Mouse (Mus musculus) megakaryocyte, embryonic 14.5 days (primary cell): ENCODE measurements at regions not wholly inside any gene's neighbourhood (a gene's known extent, or its start where the extent isn't known, plus 50 kb on each side); places are given as distances from the start of the nearest gene placed in this dataset.

Source experiments
- H3K27me3 ChIP-seq: replicated peaks from 2 replicates; pipeline ENCODE3; 2012; ENCODE audit warnings: inconsistent platforms
- H3K36me3 ChIP-seq: replicated peaks from 2 replicates; pipeline ENCODE3; 2012; ENCODE audit warnings: low read length, inconsistent platforms, mixed read lengths
- H3K4me1 ChIP-seq: 2 replicates; pipeline ENCODE4 v1.6.1; 2012; ENCODE audit warnings: inconsistent platforms
- H3K4me3 ChIP-seq: replicated peaks from 2 replicates; pipeline ENCODE3; 2012; ENCODE audit warnings: moderate library complexity, mild to moderate bottlenecking, inconsistent platforms
- H3K9me3 ChIP-seq: 2 replicates; pipeline ENCODE4 v1.6.1; 2012; ENCODE audit warnings: inconsistent platforms
- FLI1 ChIP-seq: IDR thresholded peaks from 2 replicates; pipeline ENCODE4 v1.6.1; 2012; ENCODE audit warnings: low read length, inconsistent platforms, mixed read lengths
- GATA1 ChIP-seq: IDR thresholded peaks from 3 replicates; pipeline ENCODE4 v1.6.1; 2012; ENCODE audit warnings: mixed read lengths, low read length, inconsistent platforms, borderline replicate concordance

DNA sequence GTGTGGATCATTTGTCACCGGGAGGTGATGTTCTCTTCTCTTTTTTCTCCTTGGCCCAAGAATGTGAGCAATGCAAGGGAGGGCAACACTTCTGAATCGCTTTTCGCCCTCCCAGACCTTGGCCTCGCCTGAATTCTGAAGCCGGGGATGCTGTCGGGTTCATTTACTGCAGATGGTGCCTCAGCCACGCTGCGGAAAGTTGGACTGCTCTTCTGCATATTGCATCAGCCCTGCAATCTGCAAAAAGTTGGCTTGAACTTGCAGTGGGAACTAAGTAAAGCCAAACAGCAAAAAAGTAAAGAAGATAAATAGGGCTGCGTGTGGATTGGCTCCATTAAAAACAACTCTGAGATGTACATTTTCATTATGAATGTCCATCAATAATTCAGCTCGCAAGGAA lies 55.9 kb upstream of the Dok5 start:
- Histone ChIP-seq H3K27me3 (no peaks in the 10 kb centered on the region), H3K4me3 (no peak overlapping the region), H3K9me3 (peaks cover 86% of the 10 kb centered on the region), H3K4me1 (no peaks in the 10 kb centered on the region), H3K36me3 (no peaks in the 10 kb centered on the region)
- no peak for TF ChIP-seq FLI1
- no peak for TF ChIP-seq GATA1

DNA sequence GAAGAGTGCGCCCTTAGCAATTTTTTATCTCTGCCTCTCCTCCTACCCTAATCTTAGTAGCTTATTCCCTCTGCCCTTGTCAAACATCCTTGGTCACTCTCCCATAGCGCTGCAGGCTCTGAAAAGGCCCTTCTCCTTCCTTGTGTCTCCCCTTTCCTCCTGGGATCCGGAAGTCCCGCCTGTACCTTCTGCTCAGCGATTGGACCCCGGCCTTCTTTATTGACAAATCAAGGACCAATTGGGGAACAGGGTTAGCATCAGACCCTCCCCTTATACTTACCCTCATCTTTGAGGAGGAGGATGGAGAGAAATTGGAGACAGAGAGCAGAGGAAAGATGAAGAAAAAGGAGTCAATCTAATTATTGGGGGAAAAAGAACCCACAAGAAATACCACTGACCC lies 57.9 kb upstream of the Dok5 start:
- H3K4me1 ChIP-seq: no peaks in the 10 kb centered on the region
- no peak overlapping the region for H3K4me3 ChIP-seq
- no peaks in the 10 kb centered on the region for H3K27me3 ChIP-seq
- TF ChIP-seq GATA1: no peak
- no peak for TF ChIP-seq FLI1
- peaks cover 88% of the 10 kb centered on the region for H3K9me3 ChIP-seq
- H3K36me3 ChIP-seq: no peaks in the 10 kb centered on the region

DNA sequence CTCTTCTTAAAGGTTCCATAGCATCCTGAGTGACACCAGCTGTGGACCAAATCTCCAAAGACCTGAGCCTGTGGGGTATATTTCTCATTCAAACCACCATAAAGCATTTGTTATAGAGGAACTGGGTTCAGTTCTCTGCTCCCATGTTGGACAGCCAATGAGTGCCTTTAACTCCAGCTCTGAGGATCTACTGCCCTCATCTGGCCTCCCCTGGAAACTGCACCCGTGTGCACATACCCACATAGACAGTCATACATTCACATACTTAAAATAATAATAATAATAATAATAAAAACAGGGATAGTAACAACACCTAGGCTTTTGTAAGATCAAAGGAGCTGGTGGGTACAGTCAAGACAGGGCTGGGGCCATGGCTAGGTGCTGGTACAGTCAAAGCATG lies 58.8 kb upstream of the Dok5 start:
- Histone ChIP-seq H3K4me1 (no peaks in the 10 kb centered on the region), H3K36me3 (no peaks in the 10 kb centered on the region), H3K9me3 (peaks cover 88% of the 10 kb centered on the region), H3K4me3 (no peak overlapping the region), H3K27me3 (no peaks in the 10 kb centered on the region)
- TF ChIP-seq GATA1: no peak
- no peak for TF ChIP-seq FLI1

DNA sequence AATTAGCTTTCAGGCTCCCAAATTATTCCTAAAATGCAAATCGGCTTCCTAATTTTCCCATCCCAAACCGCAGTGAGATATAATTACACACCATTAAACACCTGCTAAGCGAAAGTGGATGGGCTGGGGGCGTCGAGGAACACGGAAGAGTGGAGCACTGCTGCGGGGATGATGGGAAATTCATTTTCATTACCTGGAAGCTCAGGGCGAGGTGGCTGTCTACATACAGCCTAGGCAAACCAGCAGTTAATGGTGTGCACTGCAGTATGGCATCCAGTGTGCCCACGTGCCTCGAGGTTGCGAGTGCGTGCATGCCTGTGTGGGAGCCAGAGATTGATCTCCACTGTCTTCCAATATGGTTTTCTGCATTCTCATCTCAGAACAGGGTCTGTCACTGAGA lies 62.6 kb upstream of the Dok5 start:
- H3K9me3 ChIP-seq: peaks cover 80% of the 10 kb centered on the region
- no peaks in the 10 kb centered on the region for H3K4me1 ChIP-seq
- no peaks in the 10 kb centered on the region for H3K36me3 ChIP-seq
- peak overlapping the region; percentile 59 for H3K4me3 ChIP-seq
- TF ChIP-seq FLI1 (no peak), GATA1 (no peak)
- no peaks in the 10 kb centered on the region for H3K27me3 ChIP-seq

DNA sequence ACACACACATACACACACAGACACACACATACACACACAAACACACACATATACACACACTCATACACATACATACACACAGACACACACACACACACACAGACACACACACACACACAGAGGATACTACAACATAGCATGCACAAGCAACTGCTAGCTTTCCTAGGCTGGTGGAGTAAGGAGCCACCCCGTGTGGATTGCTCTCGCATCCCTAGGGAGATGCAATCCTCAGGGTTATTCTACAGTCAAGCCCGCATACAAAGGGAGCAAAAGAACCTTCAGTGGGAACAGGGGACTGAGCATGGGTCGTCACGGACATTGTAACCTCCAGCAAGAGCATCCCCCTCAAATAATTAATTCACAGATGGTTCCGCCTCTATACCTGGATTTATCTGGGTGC lies 63.1 kb upstream of the Dok5 start:
- no peaks in the 10 kb centered on the region for H3K27me3 ChIP-seq
- no peaks in the 10 kb centered on the region for H3K36me3 ChIP-seq
- H3K4me3 ChIP-seq: no peak overlapping the region
- TF ChIP-seq FLI1 (no peak), GATA1 (no peak)
- no peaks in the 10 kb centered on the region for H3K4me1 ChIP-seq
- peaks cover 79% of the 10 kb centered on the region for H3K9me3 ChIP-seq

DNA sequence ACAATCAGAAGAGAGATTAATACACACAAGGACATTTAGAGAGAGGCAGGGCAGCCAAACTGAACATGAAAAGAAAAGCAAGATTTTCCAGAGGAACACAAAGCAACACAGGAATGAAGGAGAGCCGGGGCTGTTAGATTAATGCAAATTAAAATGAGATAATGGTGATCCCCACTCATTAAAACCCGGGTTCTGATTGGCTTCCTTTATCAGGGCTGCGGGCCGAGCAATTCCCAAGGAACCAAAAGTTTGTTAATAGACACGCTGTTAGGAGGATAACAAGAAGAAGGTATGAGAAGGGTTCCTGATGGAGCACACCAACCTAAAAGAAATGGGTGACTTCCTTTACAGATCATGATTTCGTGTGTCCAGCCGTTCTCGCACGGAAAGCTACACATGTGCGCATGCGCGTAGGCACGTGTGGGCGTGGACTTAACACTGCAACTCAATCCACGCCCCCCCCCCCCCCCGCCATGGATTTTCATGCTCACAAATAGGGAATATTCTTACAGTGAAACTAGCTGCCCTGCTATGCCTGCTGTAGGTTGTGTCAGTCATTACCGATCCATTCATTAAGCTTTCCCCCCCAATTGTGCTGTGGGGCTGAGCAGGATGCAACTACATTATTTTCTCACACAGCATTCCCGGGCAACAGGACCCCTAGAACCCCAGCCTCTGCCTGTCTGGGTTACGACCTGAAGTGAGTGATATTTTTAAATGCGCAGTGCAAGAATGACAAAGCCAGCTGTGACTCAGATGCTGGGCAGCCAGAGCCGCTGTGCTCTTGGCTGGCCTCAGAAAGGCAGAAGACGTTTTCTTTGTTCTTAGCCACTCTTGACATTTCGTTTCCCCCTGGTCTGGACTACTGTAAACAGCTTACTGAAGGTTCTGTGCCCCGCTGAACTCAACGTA lies 60.5 kb upstream of the 4930470P17Rik start:
- H3K9me3 ChIP-seq: peaks cover 61% of the 10 kb centered on the region
- H3K4me3 ChIP-seq: no peak overlapping the region
- no peaks in the 10 kb centered on the region for H3K36me3 ChIP-seq
- TF ChIP-seq GATA1: no peak
- no peak for TF ChIP-seq FLI1
- H3K4me1 ChIP-seq: no peaks in the 10 kb centered on the region
- no peaks in the 10 kb centered on the region for H3K27me3 ChIP-seq

DNA sequence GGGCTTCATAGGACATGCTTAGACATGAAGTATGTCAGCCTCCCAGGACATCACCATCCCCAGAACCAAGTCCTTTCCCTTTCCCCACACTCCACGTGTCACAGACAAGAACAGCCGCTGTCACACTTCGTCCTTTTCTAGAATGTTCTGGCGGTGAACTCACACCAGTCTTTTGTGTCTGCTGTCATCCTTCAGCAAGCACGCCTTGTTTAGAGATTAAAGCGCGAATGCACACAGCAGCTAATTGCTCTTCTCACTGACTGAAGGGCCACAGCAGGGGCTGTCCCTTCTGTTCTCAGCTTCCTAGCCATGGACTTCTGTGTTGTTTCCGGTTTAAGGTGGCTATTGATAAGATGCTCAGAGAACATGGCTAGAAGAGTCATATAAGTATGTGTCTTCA lies 57.5 kb upstream of the 4930470P17Rik start:
- H3K27me3 ChIP-seq: no peaks in the 10 kb centered on the region
- TF ChIP-seq FLI1 (no peak), GATA1 (no peak)
- peaks cover 70% of the 10 kb centered on the region for H3K9me3 ChIP-seq
- H3K4me3 ChIP-seq: no peak overlapping the region
- H3K36me3 ChIP-seq: no peaks in the 10 kb centered on the region
- no peaks in the 10 kb centered on the region for H3K4me1 ChIP-seq

DNA sequence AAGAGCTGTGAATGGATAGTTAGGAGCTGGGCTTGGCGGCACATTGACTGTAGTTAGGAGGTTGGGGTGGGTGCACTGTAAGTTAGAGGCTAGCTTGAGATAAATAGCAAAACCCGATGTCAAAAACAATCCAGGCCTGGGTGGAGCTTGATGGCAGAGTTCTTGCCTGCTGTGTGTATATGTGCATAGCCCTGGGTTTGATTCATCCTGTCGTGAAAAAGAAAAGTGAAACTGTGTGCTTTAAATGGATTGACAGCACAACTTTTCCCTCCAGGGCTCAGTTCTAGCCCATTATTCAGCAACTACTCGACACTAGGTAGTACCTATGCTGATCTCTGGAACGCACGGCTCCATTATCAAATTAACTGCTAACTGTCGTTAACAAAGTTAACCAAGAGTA lies 56.7 kb upstream of the 4930470P17Rik start:
- Histone ChIP-seq H3K4me1 (no peaks in the 10 kb centered on the region), H3K36me3 (no peaks in the 10 kb centered on the region), H3K27me3 (no peaks in the 10 kb centered on the region), H3K4me3 (no peak overlapping the region), H3K9me3 (peaks cover 68% of the 10 kb centered on the region)
- no peak for TF ChIP-seq FLI1
- TF ChIP-seq GATA1: no peak

DNA sequence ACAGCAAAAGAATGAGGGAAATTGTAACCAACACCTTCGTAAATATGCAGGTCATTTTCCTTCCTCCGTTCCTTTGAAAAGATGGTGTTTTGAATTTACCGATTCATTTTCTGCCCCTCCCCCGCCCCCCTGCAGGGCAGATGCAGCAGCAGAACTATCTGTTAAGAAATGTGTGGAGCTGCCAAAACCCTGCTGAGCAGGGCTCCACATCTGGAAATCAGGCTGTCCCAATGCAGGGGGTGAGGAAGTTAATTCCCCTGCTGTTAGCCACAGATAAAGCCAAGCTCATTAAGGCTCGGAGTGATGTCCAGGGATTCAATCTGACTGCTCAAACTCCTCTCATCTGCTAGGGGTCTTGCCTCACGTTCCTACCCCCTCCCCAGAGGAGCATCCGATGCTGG lies 56.0 kb upstream of the 4930470P17Rik start:
- Histone ChIP-seq H3K9me3 (peaks cover 65% of the 10 kb centered on the region), H3K4me3 (no peak overlapping the region), H3K27me3 (no peaks in the 10 kb centered on the region), H3K36me3 (no peaks in the 10 kb centered on the region), H3K4me1 (no peaks in the 10 kb centered on the region)
- no peak for TF ChIP-seq FLI1
- no peak for TF ChIP-seq GATA1

DNA sequence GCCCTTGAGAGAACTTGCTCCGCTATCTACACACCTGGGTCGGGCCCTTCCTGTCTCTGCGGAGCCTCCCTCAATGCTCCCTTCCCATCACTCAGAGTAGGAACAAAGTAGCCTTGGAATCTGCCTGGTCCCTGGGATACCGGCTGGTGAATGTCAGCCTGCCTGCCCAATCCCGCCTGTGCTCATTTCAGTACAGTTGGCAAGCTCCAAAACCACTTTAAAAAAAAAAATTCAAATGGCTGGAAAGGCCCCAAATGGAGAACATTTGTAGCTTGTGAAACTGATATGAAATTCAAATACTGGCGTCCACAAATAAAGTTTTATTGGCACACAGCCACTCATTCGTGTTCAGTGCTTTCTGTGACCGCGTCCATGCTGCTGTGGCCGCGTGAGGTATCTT lies 50.3 kb upstream of the 4930470P17Rik start:
- Histone ChIP-seq H3K36me3 (no peaks in the 10 kb centered on the region), H3K27me3 (no peaks in the 10 kb centered on the region), H3K9me3 (peaks cover 80% of the 10 kb centered on the region), H3K4me1 (no peaks in the 10 kb centered on the region), H3K4me3 (no peak overlapping the region)
- no peak for TF ChIP-seq GATA1
- TF ChIP-seq FLI1: no peak
